Mouse (Mus musculus): Measurements from ENCODE around the gene Ggt1.

DNA sequence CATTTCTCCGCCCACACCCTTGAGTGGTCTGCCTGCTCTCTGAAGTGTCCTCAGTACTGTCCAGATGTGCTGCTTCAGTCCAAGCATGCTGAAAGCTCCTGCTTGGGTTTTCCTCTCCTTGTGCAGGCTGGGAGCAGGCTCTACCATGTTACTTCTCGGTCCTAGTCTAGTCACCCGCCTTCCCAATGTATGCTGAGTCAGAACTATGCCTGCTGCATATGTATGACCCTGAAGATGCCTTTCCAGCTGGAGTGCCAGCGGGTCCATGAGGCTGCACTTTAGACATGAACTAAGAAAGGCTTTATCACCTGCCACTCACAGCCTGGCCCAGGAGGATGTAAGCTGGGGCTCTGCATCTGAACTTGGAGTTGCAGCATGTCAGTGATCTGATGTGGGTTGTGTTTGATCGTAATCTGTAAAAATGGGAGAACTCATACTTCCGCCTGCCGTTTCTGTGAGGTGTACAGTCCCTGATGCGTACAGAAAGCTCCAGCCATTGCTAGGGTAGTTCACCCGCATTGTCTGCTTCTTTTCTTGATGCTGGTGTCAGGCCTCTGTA, 29.8 kb upstream of the Ggt1 start:
- no peak for TF ChIP-seq CTCF (IDR thresholded peaks at IDR 0.05; ENCODE audit: low read depth, low read length)
- TF ChIP-seq POLR2A (IDR thresholded peaks at IDR 0.05; ENCODE audit: extremely low read depth, insufficient read depth, low read length): no peak
